Mouse (Mus musculus): Measurements from ENCODE around the gene Alyref. TPM values are rescaled to one million over a fixed set of nuclear protein-coding genes. Genes with fewer than 3 reads are reported as not detected.

Alyref gene
- polyA plus RNA-seq, 1 experiment, result 113 TPM

- Histone ChIP-seq H3K36me3 (ENCODE audit: control insufficient read depth, insufficient read depth) (no peaks in the 10 kb centered on the region), H3K4me3 (peak overlapping the region; percentile 48), H3ac (ENCODE audit: control insufficient read depth, insufficient read length) (no peak overlapping the region), H3K79me2 (ENCODE audit: control insufficient read depth, insufficient read depth) (no peaks in the 10 kb centered on the region), H3K4me2 (ENCODE audit: low read depth) (peak overlapping the region; percentile 97), H3K27me3 (ENCODE audit: control insufficient read depth, insufficient read depth, insufficient read length) (no peaks in the 10 kb centered on the region)
- TF ChIP-seq TCF12 (IDR thresholded peaks at IDR 0.05; ENCODE audit: insufficient read depth, poor library complexity, severe bottlenecking) (no peak), SRF (IDR thresholded peaks at IDR 0.05; ENCODE audit: control insufficient read depth, insufficient read length, low read depth) (no peak), MAX (IDR thresholded peaks at IDR 0.05; ENCODE audit: low read depth) (no peak), USF1 (IDR thresholded peaks at IDR 0.05; ENCODE audit: low read depth) (no peak), MYOD1 (IDR thresholded peaks at IDR 0.05; ENCODE audit: control insufficient read depth in 1 of 3, insufficient read length in 2 of 3, low read depth in 2 of 3) (no peak), MYOG (IDR thresholded peaks at IDR 0.05; ENCODE audit: control insufficient read depth in 1 of 3, insufficient read depth in 1 of 3, insufficient read length in 2 of 3, low read depth in 2 of 3) (no peak), E2F4 (IDR thresholded peaks at IDR 0.05; ENCODE audit: insufficient read depth) (no peak), CEBPB (IDR thresholded peaks at IDR 0.05; ENCODE audit: insufficient read depth, poor library complexity, severe bottlenecking) (no peak), POLR2A (IDR thresholded peaks at IDR 0.05; ENCODE audit: insufficient read length, low read depth) (no peak), REST (IDR thresholded peaks at IDR 0.05; ENCODE audit: insufficient read depth, insufficient read length) (no peak), POLR2AphosphoS2 (IDR thresholded peaks at IDR 0.05; ENCODE audit: insufficient read length, low read depth) (no peak)
Measured at GRCm38 (mm10) chr11:120641869-120642268, 43.7 kb upstream of the Alyref start.

GRCm38 (mm10) chr11:120641255-120641654 lies 43.1 kb upstream of the Alyref start:
- H3K4me2 ChIP-seq (ENCODE audit: low read depth), result no peak overlapping the region
- H3K36me3 ChIP-seq (ENCODE audit: control insufficient read depth, insufficient read depth), result no peaks in the 10 kb centered on the region
- no peaks in the 10 kb centered on the region for H3K79me2 ChIP-seq (ENCODE audit: control insufficient read depth, insufficient read depth)
- no peaks in the 10 kb centered on the region for H3K27me3 ChIP-seq (ENCODE audit: control insufficient read depth, insufficient read depth, insufficient read length)
- H3ac ChIP-seq (ENCODE audit: control insufficient read depth, insufficient read length), result no peak overlapping the region
- no peak for TF ChIP-seq USF1 (IDR thresholded peaks at IDR 0.05; ENCODE audit: low read depth)
- TF ChIP-seq CEBPB (IDR thresholded peaks at IDR 0.05; ENCODE audit: insufficient read depth, poor library complexity, severe bottlenecking), result no peak
- TF ChIP-seq POLR2A (IDR thresholded peaks at IDR 0.05; ENCODE audit: insufficient read length, low read depth), result no peak
- no peak for TF ChIP-seq POLR2AphosphoS2 (IDR thresholded peaks at IDR 0.05; ENCODE audit: insufficient read length, low read depth)
- TF ChIP-seq MYOG (IDR thresholded peaks at IDR 0.05; ENCODE audit: control insufficient read depth in 1 of 3, insufficient read depth in 1 of 3, insufficient read length in 2 of 3, low read depth in 2 of 3), result no peak
- no peak for TF ChIP-seq REST (IDR thresholded peaks at IDR 0.05; ENCODE audit: insufficient read depth, insufficient read length)
- no peak for TF ChIP-seq MYOD1 (IDR thresholded peaks at IDR 0.05; ENCODE audit: control insufficient read depth in 1 of 3, insufficient read length in 2 of 3, low read depth in 2 of 3)
- no peak for TF ChIP-seq E2F4 (IDR thresholded peaks at IDR 0.05; ENCODE audit: insufficient read depth)
- no peak for TF ChIP-seq SRF (IDR thresholded peaks at IDR 0.05; ENCODE audit: control insufficient read depth, insufficient read length, low read depth)
- TF ChIP-seq TCF3 (IDR thresholded peaks at IDR 0.05; ENCODE audit: insufficient read length, low read depth), result no peak
- TF ChIP-seq TCF12 (IDR thresholded peaks at IDR 0.05; ENCODE audit: insufficient read depth, poor library complexity, severe bottlenecking), result no peak
- TF ChIP-seq MAX (IDR thresholded peaks at IDR 0.05; ENCODE audit: low read depth), result no peak
- H3K4me3 ChIP-seq, result no peak overlapping the region

- TF ChIP-seq MYOD1 (IDR thresholded peaks at IDR 0.05; ENCODE audit: control insufficient read depth in 1 of 3, insufficient read length in 2 of 3, low read depth in 2 of 3) (no peak), POLR2A (IDR thresholded peaks at IDR 0.05; ENCODE audit: insufficient read length, low read depth) (no peak), POLR2AphosphoS2 (IDR thresholded peaks at IDR 0.05; ENCODE audit: insufficient read length, low read depth) (no peak), E2F4 (IDR thresholded peaks at IDR 0.05; ENCODE audit: insufficient read depth) (no peak), CEBPB (IDR thresholded peaks at IDR 0.05; ENCODE audit: insufficient read depth, poor library complexity, severe bottlenecking) (no peak)
- no peak overlapping the region for H3K4me2 ChIP-seq (ENCODE audit: low read depth)
- H3ac ChIP-seq (ENCODE audit: control insufficient read depth, insufficient read length), result no peak overlapping the region
- peaks cover 30% of the 10 kb centered on the region for H3K79me2 ChIP-seq (ENCODE audit: control insufficient read depth, insufficient read depth)
- H3K27me3 ChIP-seq (ENCODE audit: control insufficient read depth, insufficient read depth, insufficient read length), result no peaks in the 10 kb centered on the region
- no peak overlapping the region for H3K4me3 ChIP-seq
- H3K36me3 ChIP-seq (ENCODE audit: control insufficient read depth, insufficient read depth), result no peaks in the 10 kb centered on the region
Measured at GRCm38 (mm10) chr11:120634810-120635209, 36.6 kb upstream of the Alyref start.

GRCm38 (mm10) chr11:120633520-120634343 lies 35.6 kb upstream of the Alyref start, which contains the start of gene Mafg:
Gene Mafg, minus strand, starts transcription at chr11:120633600.
- Histone ChIP-seq H3K4me2 (ENCODE audit: low read depth) (peak within 1 kb of the TSS; percentile 94), H3K79me2 (ENCODE audit: control insufficient read depth, insufficient read depth) (peaks cover 41% of the 10 kb centered on the region), H3K36me3 (ENCODE audit: control insufficient read depth, insufficient read depth) (no peaks in the 10 kb centered on the region), H3K27me3 (ENCODE audit: control insufficient read depth, insufficient read depth, insufficient read length) (no peaks in the 10 kb centered on the region), H3ac (ENCODE audit: control insufficient read depth, insufficient read length) (peak within 1 kb of the TSS; percentile 89), H3K4me3 (peak within 1 kb of the TSS; percentile 68)
- TF ChIP-seq REST (IDR thresholded peaks at IDR 0.05; ENCODE audit: insufficient read depth, insufficient read length), result no peak
- TF ChIP-seq MAX (IDR thresholded peaks at IDR 0.05; ENCODE audit: low read depth), result no peak
- peak; percentile 25 for TF ChIP-seq SRF (IDR thresholded peaks at IDR 0.05; ENCODE audit: control insufficient read depth, insufficient read length, low read depth)
- peak; percentile 90 for TF ChIP-seq USF1 (IDR thresholded peaks at IDR 0.05; ENCODE audit: low read depth)
- peak; percentile 84 for TF ChIP-seq POLR2AphosphoS2 (IDR thresholded peaks at IDR 0.05; ENCODE audit: insufficient read length, low read depth)
- TF ChIP-seq TCF3 (IDR thresholded peaks at IDR 0.05; ENCODE audit: insufficient read length, low read depth), result no peak
- TF ChIP-seq CEBPB (IDR thresholded peaks at IDR 0.05; ENCODE audit: insufficient read depth, poor library complexity, severe bottlenecking), result no peak
- peak; percentile 52 for TF ChIP-seq POLR2A (IDR thresholded peaks at IDR 0.05; ENCODE audit: insufficient read length, low read depth)
- TF ChIP-seq MYOG (IDR thresholded peaks at IDR 0.05; ENCODE audit: control insufficient read depth in 1 of 3, insufficient read depth in 1 of 3, insufficient read length in 2 of 3, low read depth in 2 of 3), result no peak
- TF ChIP-seq E2F4 (IDR thresholded peaks at IDR 0.05; ENCODE audit: insufficient read depth), result no peak
- TF ChIP-seq TCF12 (IDR thresholded peaks at IDR 0.05; ENCODE audit: insufficient read depth, poor library complexity, severe bottlenecking), result no peak
- peak in 1 of 3 experiments; percentile 39 for TF ChIP-seq MYOD1 (IDR thresholded peaks at IDR 0.05; ENCODE audit: control insufficient read depth in 1 of 3, insufficient read length in 2 of 3, low read depth in 2 of 3)

Data from myocyte (in vitro differentiated cells).